Comparison of ENCODE assay signal across 7 mouse cellular contexts in the genomic region with DNA sequence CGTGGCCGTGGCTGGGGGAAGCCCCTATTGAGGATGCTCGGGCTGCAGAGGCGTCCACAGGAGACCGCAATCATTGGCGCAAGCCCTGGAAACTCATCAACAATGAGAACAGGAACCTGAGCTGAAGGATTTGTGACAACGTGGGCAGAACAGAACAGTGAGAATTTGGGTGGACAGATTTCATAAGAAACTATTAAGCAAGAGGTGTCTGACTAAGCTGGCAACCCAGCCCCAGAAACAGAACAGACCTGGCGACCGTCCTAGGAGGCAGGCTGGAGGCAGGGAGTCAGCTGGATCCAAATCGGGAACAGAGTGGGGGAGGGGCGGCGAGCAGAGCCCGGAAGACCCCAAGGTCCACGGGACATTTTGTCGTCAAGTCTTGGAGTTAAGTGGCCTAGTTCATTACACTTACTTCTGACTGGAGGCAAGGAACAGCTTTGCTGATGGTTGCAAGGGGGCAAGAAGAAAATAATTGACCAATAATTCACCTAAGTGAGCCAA. TPM values are rescaled to one million over a fixed set of nuclear protein-coding genes. Genes with fewer than 3 reads are reported as not detected.
DNase-seq lines count a peak whose midpoint lies in the region; ATAC-seq lines count a peak whose summit lies in the region.

No protein-coding gene starts in this region.

- no peak overlapping the region for H3K9ac ChIP-seq in forebrain, embryonic 16.5 days (replicated peaks; ENCODE audit: low read depth, low read length)

- H3K4me1 ChIP-seq in forebrain, embryonic 16.5 days (replicated peaks; ENCODE audit: control insufficient read depth, insufficient read depth, low read length): peaks cover 15% of the 10 kb centered on the region

- H3K79me2 ChIP-seq in macrophage (ENCODE audit: inconsistent target): no peaks in the 10 kb centered on the region

- H3K36me3 ChIP-seq in forebrain, embryonic 16.5 days (ENCODE audit: control insufficient read depth, insufficient read depth): no peaks in the 10 kb centered on the region
- H3K36me3 ChIP-seq in macrophage (ENCODE audit: inconsistent target): no peaks in the 10 kb centered on the region

- 0 out of 2 replicates have a peak overlapping the region, but pooled peaks have one; percentile 4 for H3K4me3 ChIP-seq in forebrain, embryonic 16.5 days (replicated peaks; ENCODE audit: low read length)
- H3K4me3 ChIP-seq in macrophage (ENCODE audit: inconsistent target): no peak overlapping the region

- peak overlapping the region; percentile 34 for H3K4me2 ChIP-seq in forebrain, embryonic 16.5 days (ENCODE audit: low read length)

- WGBS in forebrain, embryonic 16.5 days: 3% methylated on average over 15 of the region's 15 CpGs
- WGBS in macrophage (ENCODE audit: missing documents): 1% methylated on average over 15 of the region's 15 CpGs

- H3K27ac ChIP-seq in forebrain, embryonic 16.5 days (ENCODE audit: low read length): no peak overlapping the region
- 0 out of 2 replicates have a peak overlapping the region, but pooled peaks have one; percentile 8 for H3K27ac ChIP-seq in macrophage

- no peak for ATAC-seq in forebrain, embryonic 16.5 days
- ATAC-seq in hematopoietic stem cell, adult 5-6 weeks (replicated peaks in 1 of 2; ENCODE audit: insufficient read depth in 1 of 2, low FRiP score in 2 of 2, low TSS enrichment in 1 of 2, low read depth in 1 of 2, poor library complexity in 2 of 2, severe bottlenecking in 2 of 2): peak; percentile 83 to 92

- DNase-seq in NIH3T3 (ENCODE audit: low read depth): peak; percentile 96
- peak; percentile 70 for DNase-seq in adrenal gland, postnatal 25 days
- DNase-seq in layer of hippocampus, postnatal 10 days (ENCODE audit: low spot score in 2 of 2): peak; percentile 63 to 69
- DNase-seq in urinary bladder, postnatal 25 days (ENCODE audit: low spot score): peak; percentile 49

- no peaks in the 10 kb centered on the region for H3K9me3 ChIP-seq in forebrain, embryonic 16.5 days (ENCODE audit: control insufficient read depth, low read length)

- H3K27me3 ChIP-seq in forebrain, embryonic 16.5 days (replicated peaks; ENCODE audit: control insufficient read depth, insufficient read depth, low read length): peaks cover 28% of the 10 kb centered on the region

RNA-seq across cellular contexts. Expression of a gene that starts 22.3 kb away (rescaled TPM):
- 39.6 and 43.0 TPM in 2 replicates for total RNA-seq in adrenal gland, postnatal 25 days (2021)
- 13.0 and 13.2 TPM in 2 replicates for polyA plus RNA-seq in forebrain, embryonic 16.5 days (2015; fragmentation: Nextera tagmentation; extraction: Ambion mirVana)
- 0.05 and 0.44 TPM in 2 replicates for total RNA-seq in hematopoietic stem cell, adult 5-6 weeks (2017)
- 10 to 100 TPM; 27.0 to 29.0 TPM for total RNA-seq in layer of hippocampus, postnatal 10 days (2021)
- total RNA-seq in macrophage (2018; cell fraction: chromatin; rRNA removed): under 1 TPM in 12 of 26 experiments, not detected in 14; 0.04 to 0.63 (median 0.17) TPM
- total RNA-seq in macrophage (2018; cell fraction: cytosol; rRNA removed): under 1 TPM; 0.04 to 0.80 (median 0.17) TPM
- 1 to 10 TPM in 4 of 26 experiments, under 1 TPM in 22; 0.12 to 1.3 (median 0.38) TPM for total RNA-seq in macrophage (2018; cell fraction: nucleus; rRNA removed)
- 0.03 to 0.19 TPM (median 0.10 TPM) in 3 replicates for polyA plus RNA-seq in macrophage (2018)

Comparison
In these comparisons a context has a peak if more than half of its experiments do, and no peak if none do; other contexts are left out.
1. RNA of a gene that starts 22.3 kb away (total RNA-seq): 39.6 to 43.0 TPM in adrenal gland, postnatal 25 days and 27.0 to 29.0 TPM in layer of hippocampus, postnatal 10 days; 0.05 to 0.44 TPM in hematopoietic stem cell, adult 5-6 weeks; every median in the first group is over 10 times any median in the second.
2. Peak in every context shown above with its lines, with median percentiles within 50 percentile points of each other: DNase-seq.